Mouse (Mus musculus) retina, postnatal 7 days (tissue): ENCODE results near the gene Pex26.
A peak's percentile ranks its signal among the peaks of the same experiment; 100 is the strongest.

Experiments used
- DNase-seq: peaks from one replicate; pipeline ENCODE4 v3.0.0-alpha.2; 2012; ENCODE audit warnings: low read depth, low spot score

Pex26 gene

DNA sequence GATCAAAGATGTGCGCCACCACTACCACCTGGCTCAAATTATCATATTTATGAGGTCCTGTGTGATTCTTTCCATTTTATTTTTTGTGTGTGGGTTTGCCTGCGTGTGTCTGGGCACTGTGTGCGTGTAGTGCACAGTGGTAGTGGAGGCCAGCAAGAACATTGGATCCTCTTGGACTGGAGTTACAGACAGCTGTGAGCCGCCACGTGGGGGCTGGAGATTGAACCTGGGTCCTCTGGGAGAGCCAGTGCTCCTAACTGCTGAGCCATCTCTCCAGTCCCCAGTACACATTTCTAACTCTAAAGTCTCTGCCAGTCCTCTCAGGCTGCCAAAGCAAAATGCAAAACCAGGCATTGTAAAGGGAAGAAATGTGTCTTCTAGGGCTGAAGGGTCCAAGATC, 23.0 kb downstream of the Pex26 start:
- DNase-seq = no peak

DNA sequence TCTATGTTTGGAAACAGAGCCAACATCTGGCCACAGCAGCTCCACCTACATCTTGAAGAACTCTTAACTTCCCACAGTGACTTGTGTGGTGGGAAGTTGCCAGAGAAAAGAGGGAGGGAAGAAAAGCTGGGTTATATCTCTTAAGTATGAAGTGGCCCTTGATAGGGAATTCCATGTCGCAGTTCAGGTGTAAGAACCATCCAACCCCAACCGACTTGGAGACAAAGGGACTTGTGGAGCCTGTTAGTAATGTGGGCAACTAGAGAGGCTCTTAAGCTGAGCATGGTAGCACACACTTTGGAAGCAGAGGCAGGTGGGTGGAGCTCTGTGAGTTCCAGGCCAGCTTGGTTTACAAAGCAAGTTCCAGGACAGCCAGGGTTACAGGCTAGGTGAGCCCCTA, 26.1 kb downstream of the Pex26 start:
- DNase-seq = no peak

DNA sequence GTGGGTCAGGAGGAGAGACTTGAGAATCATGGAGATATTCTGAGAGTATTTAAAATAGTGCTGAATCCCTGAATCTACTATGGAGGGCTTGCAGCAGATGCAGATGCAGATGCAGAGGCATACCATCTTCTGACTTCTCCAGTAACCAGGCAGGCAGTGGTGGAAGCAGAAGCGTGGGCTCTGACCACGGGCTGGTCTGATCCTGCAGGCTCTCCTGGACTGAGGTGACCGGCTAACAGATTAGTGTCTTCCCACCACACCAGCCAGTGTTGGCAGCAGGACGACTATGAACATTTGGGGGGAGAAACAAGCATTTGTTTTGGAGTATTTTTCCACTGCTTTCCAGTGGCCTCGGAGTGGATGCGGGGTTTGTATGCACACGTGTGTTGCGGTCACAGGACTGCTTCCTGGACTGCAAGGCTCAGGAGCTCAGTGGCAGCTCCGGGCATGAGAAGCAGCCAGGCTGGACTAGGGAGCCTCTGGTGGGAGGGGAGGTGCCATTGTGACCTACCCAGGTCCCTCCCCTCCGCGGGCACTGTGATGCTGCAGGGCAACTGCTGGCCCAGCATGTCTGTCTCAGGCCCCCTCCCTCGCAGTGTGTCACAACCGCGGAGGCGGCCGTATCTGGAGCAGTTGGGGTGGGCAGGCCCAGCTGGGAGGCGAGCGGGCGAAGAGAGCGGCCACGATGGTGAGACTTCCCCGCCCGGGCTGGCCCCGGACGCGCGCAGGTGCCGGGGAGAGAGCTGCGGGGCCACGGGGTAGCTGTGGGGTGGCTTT, 26.9 kb downstream of the Pex26 start, which contains the start of gene Tuba8:
Gene Tuba8, plus strand, starts transcription at position 548 of the 777 bp plus-strand sequence.
- DNase-seq = peak; percentile 34

DNA sequence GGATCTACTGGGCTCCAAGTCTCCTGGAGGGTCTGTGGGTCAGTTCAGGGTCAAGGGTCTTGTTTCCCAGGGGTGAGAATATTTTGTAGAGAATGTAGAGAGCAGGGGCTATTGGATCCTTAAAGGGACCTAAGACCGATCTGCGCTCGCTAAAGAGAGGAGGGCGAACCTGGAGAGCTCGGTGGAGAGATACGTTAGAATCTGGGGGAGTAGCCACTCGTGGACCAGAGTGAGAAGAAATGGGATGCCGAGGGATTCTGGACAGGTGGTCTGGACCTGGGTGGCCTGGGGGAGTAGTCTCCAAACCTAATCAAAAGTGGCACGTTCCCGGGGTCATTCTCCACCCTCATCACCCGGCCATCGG, 27.4 kb downstream of the Pex26 start:
- no peak for DNase-seq

DNA sequence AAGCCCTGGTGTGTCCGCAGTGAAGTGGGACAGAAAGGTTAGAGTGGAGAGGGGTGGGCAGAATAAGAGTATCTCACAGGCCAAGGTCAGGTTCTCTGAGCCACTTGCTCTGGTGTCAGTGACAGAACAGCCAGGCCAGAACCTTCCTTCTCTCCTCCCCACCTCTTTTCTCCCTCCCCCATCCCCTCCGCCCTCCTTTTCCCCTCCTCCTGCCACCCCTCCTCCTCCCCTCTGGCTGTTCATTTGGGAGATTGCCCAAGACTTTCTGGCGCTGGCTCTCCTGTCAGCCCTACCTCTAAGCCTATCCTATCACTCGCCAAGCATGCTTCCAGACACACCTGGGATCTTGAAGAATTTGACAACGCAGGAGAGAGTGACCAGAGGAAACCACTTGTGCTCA, 28.3 kb downstream of the Pex26 start:
- no peak for DNase-seq

DNA sequence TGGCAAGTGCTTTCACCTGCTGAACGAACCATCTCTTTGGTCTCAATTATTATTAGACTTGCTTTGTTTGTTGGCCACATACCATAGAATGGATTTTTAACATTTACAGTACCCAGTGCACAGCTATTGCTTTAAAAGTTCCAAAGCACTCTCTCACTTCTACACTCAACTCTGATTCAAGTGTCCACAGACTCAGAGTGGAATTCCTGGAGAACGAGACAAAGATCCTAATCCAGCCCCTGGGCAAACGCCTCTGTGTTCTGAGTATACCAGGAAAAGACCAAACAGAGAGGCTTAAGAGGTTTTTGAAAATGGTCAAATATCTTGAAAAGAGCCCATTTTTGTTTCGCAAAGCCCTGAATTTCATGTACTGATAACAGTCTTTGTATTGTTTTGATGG, 29.5 kb downstream of the Pex26 start:
- no peak for DNase-seq

DNA sequence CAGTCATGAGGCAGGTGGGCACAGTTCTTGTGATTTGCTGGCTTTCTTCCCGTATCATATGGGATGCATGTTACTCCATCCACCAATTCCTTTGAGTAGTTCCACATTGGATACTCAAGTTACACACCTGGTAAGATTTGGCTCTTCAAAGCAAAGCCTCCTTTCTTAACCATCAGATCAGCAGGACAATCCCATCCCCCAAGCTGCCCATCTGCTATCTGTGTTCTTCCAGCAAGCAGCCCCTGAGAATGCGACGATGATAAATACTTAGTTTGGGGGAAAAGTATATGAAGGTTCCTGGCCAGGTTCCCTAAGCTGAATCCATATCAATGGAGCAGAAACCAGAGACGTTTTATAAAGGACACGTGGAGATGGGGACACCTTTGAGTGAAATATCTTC, 30.8 kb downstream of the Pex26 start:
- no peak for DNase-seq

DNA sequence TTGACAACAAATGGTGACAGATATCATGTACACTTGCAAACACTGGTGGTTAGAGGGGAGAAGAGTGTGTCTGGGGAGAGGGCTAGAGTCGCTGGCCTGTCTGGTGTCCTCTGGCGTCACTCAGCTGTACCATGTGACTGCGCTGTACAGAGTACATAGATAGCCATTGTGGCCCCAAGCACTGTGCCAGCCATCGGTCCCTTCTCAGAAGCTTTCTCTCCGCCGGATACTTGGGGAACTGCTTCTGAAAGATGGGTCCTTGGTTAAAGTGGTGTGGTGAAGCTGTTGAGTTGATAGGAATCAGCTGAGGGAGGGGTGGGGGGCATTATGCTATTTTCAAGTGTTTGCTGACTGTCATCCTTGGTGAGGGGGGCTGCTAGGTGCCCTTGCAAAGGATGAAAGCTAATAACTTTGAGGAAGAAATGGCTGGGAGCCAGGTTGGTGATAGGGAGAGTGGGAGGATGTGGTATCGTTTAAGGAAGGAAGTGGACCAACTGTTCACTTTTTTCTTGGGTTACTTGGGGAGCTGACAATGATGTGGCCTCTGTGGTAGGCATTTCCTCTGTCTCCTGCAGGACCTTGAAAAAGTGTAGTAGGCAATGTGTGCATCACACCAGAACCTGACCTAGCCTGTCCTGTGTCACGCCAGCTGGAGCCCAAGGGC, 31.3 kb downstream of the Pex26 start:
- no peak for DNase-seq

DNA sequence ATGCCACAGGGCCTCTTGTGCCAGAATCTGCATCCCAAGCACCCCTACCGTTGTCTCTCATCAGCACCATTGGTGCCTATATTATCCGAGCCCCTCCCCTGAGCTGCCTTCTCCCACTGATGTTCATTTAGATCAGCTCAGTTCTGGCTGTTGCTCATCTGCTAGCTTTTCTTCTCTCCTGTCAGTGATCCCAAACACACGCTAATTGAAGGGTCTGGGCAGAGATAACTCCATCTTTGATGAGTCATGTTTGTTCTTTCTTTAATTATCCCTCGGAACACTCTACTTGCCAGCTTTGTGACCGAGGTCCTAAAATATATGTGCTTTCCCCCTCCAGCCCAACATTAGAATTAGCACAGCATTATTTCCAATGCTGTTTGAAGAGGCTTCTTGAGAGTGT, 31.9 kb downstream of the Pex26 start:
- DNase-seq = no peak

DNA sequence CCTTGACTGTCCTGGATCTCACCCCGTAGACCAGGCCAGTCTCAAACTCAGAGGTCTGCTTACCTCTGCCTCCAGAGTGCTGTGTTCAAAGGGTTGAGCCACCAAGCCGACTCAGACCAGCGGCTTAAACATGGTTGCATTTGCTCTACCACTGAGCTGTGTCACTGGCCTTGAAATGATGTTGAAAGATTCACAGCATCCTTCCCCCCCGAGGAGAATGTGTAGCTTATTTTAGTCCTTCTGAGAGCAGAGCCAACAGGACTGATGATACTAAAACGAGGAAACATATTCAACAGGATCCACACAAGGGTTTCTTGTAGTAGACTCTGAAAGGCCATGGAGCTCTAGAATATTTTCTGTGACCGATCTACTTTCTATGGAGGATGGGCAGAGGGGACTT, 32.4 kb downstream of the Pex26 start:
- DNase-seq = no peak

DNA sequence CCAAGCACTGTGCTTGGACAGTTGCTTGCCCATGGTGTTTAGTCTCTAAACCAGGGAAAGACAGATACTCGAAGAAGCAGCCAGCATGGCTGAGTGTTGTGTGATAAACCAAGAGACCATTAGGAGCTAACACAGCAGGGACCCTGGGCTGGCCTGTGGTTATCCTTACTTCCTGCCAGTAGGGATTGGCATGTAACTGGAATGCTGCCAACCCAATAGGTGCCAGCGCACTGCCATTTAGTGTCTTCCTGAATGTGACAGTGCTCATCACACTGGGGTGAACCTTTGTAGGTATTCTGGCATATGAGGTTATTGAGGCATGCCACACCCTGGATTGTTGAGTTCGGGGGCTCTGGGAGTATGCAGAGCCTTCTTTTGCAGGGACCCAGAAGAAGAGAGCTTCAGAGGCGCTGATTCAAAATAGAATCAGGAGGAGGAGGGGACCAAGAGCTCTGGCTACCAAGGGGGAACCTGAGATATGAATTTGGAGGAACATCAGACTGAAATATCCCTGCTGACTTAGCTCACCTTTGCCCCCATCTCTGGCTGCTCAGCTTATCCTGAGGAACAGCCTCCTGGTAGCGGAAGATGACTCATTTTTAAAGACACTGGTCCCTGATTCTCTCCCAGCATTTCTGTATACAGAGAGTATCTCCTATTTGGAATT, 33.3 kb downstream of the Pex26 start:
- no peak for DNase-seq

DNA sequence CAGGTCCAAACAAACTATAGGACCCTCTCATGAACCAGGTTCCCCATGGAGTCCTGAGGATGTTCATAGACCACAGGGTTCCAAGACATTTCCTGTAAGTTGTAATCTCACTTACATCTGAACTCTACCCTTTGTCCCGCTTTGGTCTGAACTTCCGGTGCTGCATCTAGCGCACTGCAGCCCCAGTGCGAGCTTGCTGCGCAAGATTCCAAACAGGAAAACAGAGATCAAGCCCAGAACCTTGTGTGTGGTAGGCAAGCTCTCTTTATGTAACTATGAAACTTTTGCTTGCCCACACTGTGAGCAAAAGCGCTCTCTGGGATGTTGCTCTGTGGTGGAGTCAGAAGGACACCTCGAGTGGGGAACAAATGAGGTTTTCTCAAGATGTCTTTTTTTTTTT, 34.5 kb downstream of the Pex26 start:
- DNase-seq = no peak

DNA sequence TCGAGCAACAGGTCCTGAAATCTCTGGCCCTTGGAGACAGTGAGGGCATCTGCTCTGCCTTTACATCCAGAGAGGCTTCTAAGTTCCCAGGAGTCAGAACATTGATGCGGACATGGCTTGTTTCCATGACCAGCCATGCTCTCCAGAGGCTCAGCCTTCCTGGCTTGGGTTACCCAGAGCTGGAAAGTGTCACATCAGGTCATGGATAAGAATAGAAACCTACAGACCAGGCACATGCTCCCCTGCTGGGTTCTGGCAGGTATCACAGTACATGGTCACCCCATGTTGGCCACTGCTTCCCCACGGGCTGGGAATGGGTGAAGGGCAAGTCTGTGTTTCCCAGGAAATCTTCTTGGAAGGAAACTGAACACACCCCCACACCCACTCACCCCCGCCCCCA, 35.9 kb downstream of the Pex26 start:
- DNase-seq = no peak

DNA sequence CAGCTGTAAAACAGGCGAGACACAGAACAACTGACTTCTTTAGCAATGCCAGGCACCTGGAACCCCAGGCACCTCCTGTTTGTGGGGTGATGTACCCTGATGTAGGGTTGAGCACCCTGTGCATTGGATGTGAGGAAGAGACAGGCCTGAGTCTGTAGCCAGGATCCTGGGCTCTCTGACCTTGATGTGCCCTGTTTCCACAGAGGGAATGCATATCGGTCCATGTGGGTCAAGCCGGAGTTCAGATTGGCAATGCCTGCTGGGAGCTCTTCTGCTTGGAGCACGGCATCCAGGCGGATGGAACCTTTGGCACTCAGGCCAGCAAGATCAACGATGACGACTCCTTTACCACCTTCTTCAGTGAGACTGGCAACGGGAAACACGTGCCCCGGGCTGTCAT, 36.7 kb downstream of the Pex26 start:
- no peak for DNase-seq

DNA sequence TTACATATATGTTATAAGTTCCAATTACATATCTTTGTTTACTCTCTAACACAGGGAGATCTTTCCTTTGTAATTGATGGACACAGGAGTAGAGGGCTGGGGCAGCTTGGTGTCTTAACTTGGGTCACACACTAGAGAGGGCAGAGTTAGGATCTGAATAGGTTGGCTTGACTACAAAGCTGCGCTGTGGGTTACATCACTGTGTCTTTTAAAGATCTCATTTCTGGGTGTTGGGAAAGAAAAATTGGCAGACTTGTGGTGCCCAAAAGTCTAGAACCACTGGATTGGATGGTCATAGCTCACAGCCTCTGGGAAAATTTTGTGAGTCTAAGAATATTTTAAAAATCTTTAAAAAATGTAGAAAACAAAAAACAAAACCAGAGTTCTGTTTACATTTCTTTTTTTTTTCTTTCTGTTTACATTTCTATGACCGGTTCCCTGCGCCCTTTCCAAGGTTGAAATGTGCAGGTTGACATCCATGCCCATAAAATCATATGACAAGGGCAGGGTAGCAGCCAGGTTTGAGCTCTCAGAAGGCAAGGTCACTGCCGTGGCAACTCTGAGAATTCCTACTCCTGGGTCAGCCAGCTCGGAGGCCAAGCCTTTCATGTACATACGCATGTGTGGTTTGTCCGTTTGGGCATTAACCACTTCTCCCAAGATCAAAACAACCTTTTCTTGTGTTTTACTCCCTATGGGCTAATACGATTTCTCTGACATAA, 38.6 kb downstream of the Pex26 start:
- no peak for DNase-seq

DNA sequence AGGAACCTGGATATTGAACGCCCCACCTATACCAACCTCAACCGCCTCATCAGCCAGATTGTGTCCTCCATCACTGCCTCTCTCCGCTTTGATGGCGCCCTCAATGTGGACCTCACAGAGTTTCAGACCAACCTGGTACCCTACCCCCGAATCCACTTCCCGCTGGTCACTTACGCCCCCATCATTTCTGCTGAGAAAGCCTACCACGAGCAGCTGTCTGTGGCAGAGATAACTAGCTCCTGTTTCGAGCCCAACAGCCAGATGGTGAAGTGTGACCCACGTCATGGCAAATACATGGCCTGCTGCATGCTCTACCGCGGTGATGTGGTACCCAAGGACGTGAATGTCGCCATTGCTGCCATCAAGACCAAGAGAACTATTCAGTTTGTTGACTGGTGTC, 39.5 kb downstream of the Pex26 start:
- no peak for DNase-seq

DNA sequence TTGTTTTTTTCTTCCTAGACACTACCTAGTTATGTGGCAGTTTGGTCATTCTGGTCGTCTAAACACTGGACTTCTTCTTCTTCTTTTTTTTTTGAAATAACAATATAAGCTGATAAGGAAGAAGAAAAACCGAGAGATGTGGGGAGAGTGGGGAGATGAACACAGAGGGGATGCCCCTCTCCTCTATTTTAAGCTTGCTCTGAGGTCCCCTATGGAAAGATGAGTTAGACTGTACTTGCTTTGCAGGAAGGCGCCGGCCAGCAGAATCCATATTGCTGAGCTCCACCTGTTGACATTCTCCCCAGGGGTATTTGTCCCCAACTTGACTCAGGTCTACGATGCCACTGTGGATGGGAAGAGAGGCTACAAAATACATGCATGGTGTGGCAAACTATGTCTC, 40.6 kb downstream of the Pex26 start:
- DNase-seq = no peak

DNA sequence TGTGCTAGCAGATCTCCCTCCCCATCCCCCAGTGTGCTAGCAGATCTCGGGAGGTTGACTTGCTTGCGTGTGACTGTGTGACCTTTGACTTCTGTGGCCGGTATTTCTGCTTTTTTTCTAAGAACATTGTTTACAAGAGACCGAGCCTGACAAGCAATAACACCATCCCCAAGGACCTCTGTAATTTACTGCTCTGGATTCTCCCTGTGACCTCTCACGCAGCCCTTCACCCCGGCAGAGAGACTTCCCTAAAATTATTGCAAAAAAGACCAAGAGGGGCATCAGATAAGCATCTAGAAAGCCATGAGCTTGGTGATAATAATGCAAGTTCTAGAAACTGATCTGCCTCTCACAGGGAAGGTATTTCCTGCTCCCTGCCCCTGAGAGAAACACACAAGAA, 41.5 kb downstream of the Pex26 start:
- DNase-seq = no peak

DNA sequence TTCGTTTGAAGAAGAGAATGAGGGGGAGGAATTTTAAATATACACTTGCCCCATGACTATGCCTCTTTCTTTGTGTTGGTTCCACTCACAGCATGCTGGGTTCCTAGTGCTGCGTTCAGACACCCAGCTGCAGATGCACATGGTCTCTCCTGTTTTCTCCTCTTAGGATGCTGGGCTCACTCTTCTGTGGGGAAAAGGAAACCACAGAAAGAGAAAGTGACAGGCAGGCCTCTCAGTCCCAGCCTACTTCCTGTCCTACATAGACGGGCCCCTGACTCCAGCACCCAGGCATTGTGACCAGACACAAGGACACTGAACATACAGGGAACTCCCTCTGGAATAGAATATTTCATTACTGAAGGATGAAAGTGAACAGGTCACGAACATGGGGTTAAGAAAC, 42.6 kb downstream of the Pex26 start:
- DNase-seq = no peak

DNA sequence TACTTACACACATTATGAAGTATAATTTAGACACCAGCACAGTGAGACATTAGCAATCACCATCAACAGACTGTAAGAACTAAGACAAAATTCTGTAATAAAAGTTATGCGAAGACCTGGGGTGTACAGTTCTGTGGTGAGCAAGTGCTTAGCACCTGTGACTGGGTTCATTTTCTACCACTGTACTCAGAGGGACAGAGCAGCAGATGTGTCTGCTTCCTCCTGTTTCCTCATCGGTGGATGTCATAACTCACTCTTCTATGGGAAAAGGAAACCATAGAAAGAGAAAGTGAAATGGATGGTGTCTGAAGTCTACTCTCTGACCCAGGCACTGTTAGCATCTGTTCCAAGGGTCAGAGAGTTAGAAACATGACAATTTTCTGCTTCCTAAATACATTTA, 43.3 kb downstream of the Pex26 start:
- DNase-seq = no peak

DNA sequence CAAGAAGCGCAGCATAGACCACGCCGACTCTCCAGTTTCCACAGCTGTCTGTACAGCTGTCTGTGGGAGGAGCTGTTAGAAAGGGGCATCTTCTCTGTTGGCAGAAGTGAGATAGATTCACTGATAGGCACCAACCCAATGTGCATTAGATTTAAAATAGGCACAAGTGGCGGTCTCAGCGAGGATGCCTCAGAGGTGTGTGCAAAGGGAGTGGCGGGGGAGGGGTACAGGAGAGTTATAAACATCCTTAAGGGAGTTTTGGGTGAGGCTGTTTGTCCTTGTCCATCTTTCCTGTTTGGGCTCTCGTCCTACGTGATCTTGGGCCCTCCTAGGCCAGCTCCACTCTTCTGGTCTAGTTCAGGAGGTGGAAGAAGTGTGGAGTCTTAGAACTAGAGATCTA, 45.0 kb downstream of the Pex26 start:
- DNase-seq = no peak

DNA sequence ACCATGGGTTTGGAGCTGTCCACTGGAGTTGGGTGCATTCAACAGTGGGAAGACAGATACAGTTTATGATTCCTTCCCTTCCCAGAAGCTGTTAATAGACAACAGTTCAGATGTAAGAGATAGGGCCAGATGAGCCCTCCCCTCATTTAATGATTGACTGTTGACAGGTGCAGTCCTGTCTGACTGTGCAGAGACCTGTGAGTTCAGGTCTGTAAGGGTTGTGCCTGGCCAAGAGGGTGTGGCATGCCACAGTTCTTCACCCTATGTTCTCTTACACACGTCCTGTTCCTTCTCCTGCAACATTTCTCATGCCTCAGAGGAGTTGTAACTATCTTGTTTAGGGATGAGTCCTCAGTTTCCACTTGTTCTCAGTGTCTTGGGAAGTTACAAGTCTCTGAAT, 49.2 kb downstream of the Pex26 start:
- no peak for DNase-seq
